Mouse (Mus musculus) G1E (cell line): ENCODE results near the gene Scamp3.

Source experiments
- CTCF ChIP-seq: IDR thresholded peaks from 2 replicates; pipeline ENCODE4 v1.5.1; 2012; ENCODE audit warnings: low read depth, low read length, inconsistent platforms, mixed read lengths
- GATA1 ChIP-seq: IDR thresholded peaks from 2 replicates; pipeline ENCODE4 v1.6.1; 2012; ENCODE audit warnings: borderline replicate concordance, low read length, inconsistent platforms, mixed read lengths
- POLR2AphosphoS5 ChIP-seq: IDR thresholded peaks from 2 replicates; pipeline ENCODE4 v1.6.1; 2012; ENCODE audit warnings: low read depth, low read length, inconsistent platforms; ENCODE audit not compliant: insufficient replicate concordance
- TAL1 ChIP-seq: conservative IDR thresholded peaks from 2 replicates; pipeline ENCODE4 v1.6.1; 2012; ENCODE audit warnings: low read depth, low read length, inconsistent platforms, mixed read lengths

DNA sequence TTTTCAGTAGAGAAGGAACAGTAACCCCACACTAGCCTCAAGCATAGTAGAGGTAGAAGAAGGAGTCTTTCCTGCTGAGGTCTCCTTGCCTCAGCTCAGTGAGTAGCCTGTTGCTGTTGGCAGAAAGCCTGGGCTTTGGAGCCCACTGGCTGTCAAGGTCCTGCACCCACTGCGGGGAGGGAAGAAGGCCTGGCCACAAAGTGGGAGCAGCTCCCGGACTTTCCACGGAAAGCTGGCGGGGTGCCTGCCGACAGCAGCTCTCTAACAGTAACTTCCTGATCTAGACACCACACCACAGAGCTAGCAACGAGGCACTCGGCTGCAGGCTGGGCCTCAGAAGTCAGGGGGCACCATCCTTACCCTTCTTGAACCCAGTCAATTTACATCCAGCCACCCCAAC lies 33.5 kb downstream of the Scamp3 start:
- no peak for TF ChIP-seq CTCF
- no peak for TF ChIP-seq TAL1
- TF ChIP-seq GATA1: no peak
- TF ChIP-seq POLR2AphosphoS5: no peak
